In genomic region chr12:85492084-85492645, GRCm38 (mm10) we compare ENCODE assay signal across 7 mouse cellular contexts. TPM values are rescaled to one million over a fixed set of nuclear protein-coding genes. Genes with fewer than 3 reads are reported as not detected.
DNase-seq lines count a peak whose midpoint lies in the region; ATAC-seq lines count a peak whose summit lies in the region.

No protein-coding gene starts in this region.

- H3K9ac ChIP-seq in heart, embryonic 15.5 days = no peak overlapping the region
- no peak overlapping the region for H3K9ac ChIP-seq in lung, embryonic 16.5 days (ENCODE audit: low read length)

- 0 out of 2 replicates have a peak overlapping the region, but pooled peaks have one; percentile 30 for H3K27ac ChIP-seq in embryonic facial prominence, embryonic 10.5 days (replicated peaks)
- H3K27ac ChIP-seq in heart, embryonic 15.5 days = no peak overlapping the region
- no peak overlapping the region for H3K27ac ChIP-seq in lung, embryonic 16.5 days (ENCODE audit: low read length)

- no peaks in the 10 kb centered on the region for H3K9me3 ChIP-seq in embryonic facial prominence, embryonic 10.5 days
- no peaks in the 10 kb centered on the region for H3K9me3 ChIP-seq in heart, embryonic 15.5 days (replicated peaks)
- H3K9me3 ChIP-seq in lung, embryonic 16.5 days (ENCODE audit: control insufficient read depth, low read length) = no peaks in the 10 kb centered on the region

- H3K4me3 ChIP-seq in embryonic facial prominence, embryonic 10.5 days = peak overlapping the region; percentile 31
- H3K4me3 ChIP-seq in heart, embryonic 15.5 days = no peak overlapping the region
- H3K4me3 ChIP-seq in lung, embryonic 16.5 days (ENCODE audit: low read length) = peak overlapping the region; percentile 18; the same call in 1 of the 2 replicates

- peaks cover 16% of the 10 kb centered on the region for H3K4me1 ChIP-seq in embryonic facial prominence, embryonic 10.5 days
- H3K4me1 ChIP-seq in heart, embryonic 15.5 days (replicated peaks) = peaks cover 10% of the 10 kb centered on the region
- H3K4me1 ChIP-seq in lung, embryonic 16.5 days (replicated peaks; ENCODE audit: control insufficient read depth, insufficient read depth, low read length) = peaks cover 5% of the 10 kb centered on the region

- peak; percentile 88 for DNase-seq in ES-CJ7 (ENCODE audit: low read depth, low spot score)
- DNase-seq in adrenal gland, adult 2 months = peak; percentile 58
- DNase-seq in embryonic facial prominence, embryonic 10.5 days (ENCODE audit: low spot score) = peak; percentile 84
- peak; percentile 75 for DNase-seq in kidney, postnatal 14 days
- peak; percentile 76 for DNase-seq in retina, postnatal 7 days (ENCODE audit: low read depth, low spot score)

- no peaks in the 10 kb centered on the region for H3K36me3 ChIP-seq in embryonic facial prominence, embryonic 10.5 days (replicated peaks)
- no peaks in the 10 kb centered on the region for H3K36me3 ChIP-seq in heart, embryonic 15.5 days
- no peaks in the 10 kb centered on the region for H3K36me3 ChIP-seq in lung, embryonic 16.5 days (ENCODE audit: control insufficient read depth, insufficient read depth, low read length)

- peaks cover 27% of the 10 kb centered on the region for H3K27me3 ChIP-seq in embryonic facial prominence, embryonic 10.5 days (replicated peaks; ENCODE audit: low read depth, poor library complexity, severe bottlenecking)
- no peaks in the 10 kb centered on the region for H3K27me3 ChIP-seq in heart, embryonic 15.5 days
- no peaks in the 10 kb centered on the region for H3K27me3 ChIP-seq in lung, embryonic 16.5 days (ENCODE audit: control insufficient read depth, insufficient read depth, low read depth, low read length)

- H3K4me2 ChIP-seq in heart, embryonic 15.5 days = peak overlapping the region; percentile 36
- H3K4me2 ChIP-seq in lung, embryonic 16.5 days (ENCODE audit: low read depth, low read length) = peak overlapping the region; percentile 43

- peak; percentile 57; the same call in 1 of the 2 replicates for ATAC-seq in heart, embryonic 15.5 days (replicated peaks; ENCODE audit: insufficient number of reproducible peaks, insufficient read depth, low FRiP score, low read depth)
- ATAC-seq in lung, embryonic 16.5 days (ENCODE audit: low read depth) = peak; percentile 66

- 25% methylated on average over 16 of the region's 16 CpGs for WGBS in embryonic facial prominence, embryonic 10.5 days
- 25% methylated on average over 16 of the region's 16 CpGs for WGBS in heart, embryonic 15.5 days
- 19% methylated on average over 16 of the region's 16 CpGs for WGBS in lung, embryonic 16.5 days

RNA-seq across cellular contexts. Expression of gene Fos, which starts 18.5 kb away (rescaled TPM):
- 10 to 100 TPM in 1 of 2 experiments, 1 to 10 TPM in 1; 3.1 to 16.7 TPM for total RNA-seq in adrenal gland, adult 2 months (2021)
- polyA plus RNA-seq in adrenal gland, adult 2 months (2012; rRNA removed) = 3.9 and 4.9 TPM in 2 replicates
- 1.4 and 1.8 TPM in 2 replicates for polyA plus RNA-seq in embryonic facial prominence, embryonic 10.5 days (2016; fragmentation: Nextera tagmentation; extraction: Ambion mirVana)
- polyA plus RNA-seq in heart, embryonic 15.5 days (2015; fragmentation: Nextera tagmentation; extraction: Ambion mirVana) = 5.4 and 5.9 TPM in 2 replicates
- 6.8 and 7.9 TPM in 2 replicates for polyA plus RNA-seq in lung, embryonic 16.5 days (2015; fragmentation: Nextera tagmentation; extraction: Ambion mirVana)
